Mouse (Mus musculus): ENCODE results near the gene Polg. TPM values are rescaled to one million over a fixed set of nuclear protein-coding genes. Genes with fewer than 3 reads are reported as not detected.

Polg gene
- polyA plus RNA-seq, 1 experiment from 2014 or later = 22.0 TPM

GRCm38 (mm10) chr7:79461721-79462120 lies 4.4 kb downstream of the Polg start:
- ATAC-seq = no peak
- Histone ChIP-seq H3K9ac (replicated peaks) (no peak overlapping the region; the same call in 1 of the 2 replicates), H3K9me3 (no peaks in the 10 kb centered on the region), H3K4me3 (replicated peaks) (no peak overlapping the region), H3K4me1 (replicated peaks) (peaks cover 26% of the 10 kb centered on the region), H3K4me2 (replicated peaks) (no peak overlapping the region), H3K36me3 (peaks cover 63% of the 10 kb centered on the region), H3K27ac (no peak overlapping the region), H3K27me3 (peaks cover 8% of the 10 kb centered on the region)
- 89% methylated on average over 10 of the region's 10 CpGs for WGBS

GRCm38 (mm10) chr7:79447486-79447885 lies 18.7 kb downstream of the Polg start:
- Histone ChIP-seq H3K4me2 (replicated peaks) (no peak overlapping the region), H3K9me3 (no peaks in the 10 kb centered on the region), H3K27me3 (no peaks in the 10 kb centered on the region), H3K27ac (no peak overlapping the region), H3K4me3 (replicated peaks) (no peak overlapping the region), H3K36me3 (peaks cover 84% of the 10 kb centered on the region), H3K9ac (replicated peaks) (no peak overlapping the region), H3K4me1 (replicated peaks) (no peaks in the 10 kb centered on the region)
- no peak for ATAC-seq
- WGBS = 94% methylated on average over 3 of the region's 3 CpGs

- H3K4me2 ChIP-seq (replicated peaks) = no peak overlapping the region
Measured at GRCm38 (mm10) chr7:79447048-79447447, 19.1 kb downstream of the Polg start.

GRCm38 (mm10) chr7:79440035-79440434 lies 26.1 kb downstream of the Polg start:
- Histone ChIP-seq H3K27ac (no peak overlapping the region), H3K9ac (replicated peaks) (no peak overlapping the region), H3K4me3 (replicated peaks) (no peak overlapping the region), H3K9me3 (no peaks in the 10 kb centered on the region), H3K4me2 (replicated peaks) (no peak overlapping the region), H3K27me3 (no peaks in the 10 kb centered on the region), H3K4me1 (replicated peaks) (no peaks in the 10 kb centered on the region), H3K36me3 (peaks cover 25% of the 10 kb centered on the region)
- ATAC-seq = no peak
- 79% methylated on average over 2 of the region's 2 CpGs for WGBS

More at GRCm38 (mm10) chr7:79447048-79447447, 19.1 kb downstream of the Polg start:
- no peak overlapping the region for H3K27ac ChIP-seq
- no peak for ATAC-seq
- H3K4me1 ChIP-seq (replicated peaks) = no peaks in the 10 kb centered on the region
- H3K4me3 ChIP-seq (replicated peaks) = no peak overlapping the region
- H3K9ac ChIP-seq (replicated peaks) = no peak overlapping the region
- peaks cover 84% of the 10 kb centered on the region for H3K36me3 ChIP-seq
- no peaks in the 10 kb centered on the region for H3K27me3 ChIP-seq
- no peaks in the 10 kb centered on the region for H3K9me3 ChIP-seq
- 96% methylated on average over 2 of the region's 2 CpGs for WGBS

- H3K4me3 ChIP-seq (replicated peaks) = no peak overlapping the region
- H3K36me3 ChIP-seq = no peaks in the 10 kb centered on the region
- H3K4me1 ChIP-seq (replicated peaks) = 0 out of 2 replicates have a peak, but pooled peaks cover 5% of the 10 kb centered on the region
- no peak for ATAC-seq
- H3K4me2 ChIP-seq (replicated peaks) = no peak overlapping the region
- H3K27ac ChIP-seq = no peak overlapping the region
- H3K9me3 ChIP-seq = no peaks in the 10 kb centered on the region
- H3K27me3 ChIP-seq = no peaks in the 10 kb centered on the region
- no peak overlapping the region for H3K9ac ChIP-seq (replicated peaks)
- WGBS = 54% methylated on average over 5 of the region's 5 CpGs
Measured at GRCm38 (mm10) chr7:79428243-79428642, 37.9 kb downstream of the Polg start.

GRCm38 (mm10) chr7:79425804-79426203 lies 40.4 kb downstream of the Polg start:
- H3K27me3 ChIP-seq = no peaks in the 10 kb centered on the region
- no peak overlapping the region; the same call in 1 of the 2 replicates for H3K27ac ChIP-seq
- H3K4me1 ChIP-seq (replicated peaks) = 0 out of 2 replicates have a peak, but pooled peaks cover 5% of the 10 kb centered on the region
- ATAC-seq = no peak
- 61% methylated on average over 10 of the region's 10 CpGs for WGBS
- H3K4me3 ChIP-seq (replicated peaks) = no peak overlapping the region
- no peak overlapping the region for H3K9ac ChIP-seq (replicated peaks)
- no peaks in the 10 kb centered on the region for H3K9me3 ChIP-seq
- H3K36me3 ChIP-seq = no peaks in the 10 kb centered on the region
- no peak overlapping the region for H3K4me2 ChIP-seq (replicated peaks)

GRCm38 (mm10) chr7:79422876-79423275 lies 43.3 kb downstream of the Polg start:
- ATAC-seq = no peak

DNA sequence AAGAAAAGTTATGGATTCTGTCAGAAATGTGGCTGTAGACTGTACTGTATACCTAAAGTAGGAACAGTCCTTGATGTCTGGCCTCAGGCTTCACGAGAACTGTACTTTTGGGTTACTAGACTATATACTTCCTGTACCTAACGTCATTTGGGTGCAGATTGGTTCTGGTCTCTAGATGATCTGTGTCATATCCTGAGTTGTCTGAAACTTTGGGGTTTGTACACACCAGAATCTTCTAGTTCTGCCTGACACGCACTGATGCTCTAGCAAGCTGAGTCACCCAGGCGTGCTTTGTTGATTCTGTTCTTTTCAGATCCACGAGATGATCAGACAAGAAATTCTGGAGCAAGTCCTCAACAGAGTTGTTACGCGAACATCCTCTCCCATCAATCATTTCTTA lies 46.2 kb downstream of the Polg start:
- no peaks in the 10 kb centered on the region for H3K4me1 ChIP-seq (replicated peaks)
- no peak overlapping the region for H3K9ac ChIP-seq (replicated peaks)
- no peak overlapping the region for H3K4me3 ChIP-seq (replicated peaks)
- H3K27ac ChIP-seq = no peak overlapping the region
- ATAC-seq = no peak
- WGBS = 89% methylated on average over 7 of the region's 7 CpGs
- no peak overlapping the region for H3K4me2 ChIP-seq (replicated peaks)
- no peaks in the 10 kb centered on the region for H3K36me3 ChIP-seq
- H3K27me3 ChIP-seq = no peaks in the 10 kb centered on the region
- H3K9me3 ChIP-seq = no peaks in the 10 kb centered on the region

More at GRCm38 (mm10) chr7:79422876-79423275, 43.3 kb downstream of the Polg start:
- 0 out of 2 replicates have a peak, but pooled peaks cover 5% of the 10 kb centered on the region for H3K4me1 ChIP-seq (replicated peaks)
- no peak overlapping the region for H3K27ac ChIP-seq
- H3K9me3 ChIP-seq = no peaks in the 10 kb centered on the region
- H3K4me2 ChIP-seq (replicated peaks) = no peak overlapping the region
- no peak overlapping the region for H3K4me3 ChIP-seq (replicated peaks)
- whole genome bisulfite sequencing = 94% methylated on average over 10 of the region's 10 CpGs
- H3K9ac ChIP-seq (replicated peaks) = no peak overlapping the region
- no peaks in the 10 kb centered on the region for H3K36me3 ChIP-seq
- no peaks in the 10 kb centered on the region for H3K27me3 ChIP-seq

DNA sequence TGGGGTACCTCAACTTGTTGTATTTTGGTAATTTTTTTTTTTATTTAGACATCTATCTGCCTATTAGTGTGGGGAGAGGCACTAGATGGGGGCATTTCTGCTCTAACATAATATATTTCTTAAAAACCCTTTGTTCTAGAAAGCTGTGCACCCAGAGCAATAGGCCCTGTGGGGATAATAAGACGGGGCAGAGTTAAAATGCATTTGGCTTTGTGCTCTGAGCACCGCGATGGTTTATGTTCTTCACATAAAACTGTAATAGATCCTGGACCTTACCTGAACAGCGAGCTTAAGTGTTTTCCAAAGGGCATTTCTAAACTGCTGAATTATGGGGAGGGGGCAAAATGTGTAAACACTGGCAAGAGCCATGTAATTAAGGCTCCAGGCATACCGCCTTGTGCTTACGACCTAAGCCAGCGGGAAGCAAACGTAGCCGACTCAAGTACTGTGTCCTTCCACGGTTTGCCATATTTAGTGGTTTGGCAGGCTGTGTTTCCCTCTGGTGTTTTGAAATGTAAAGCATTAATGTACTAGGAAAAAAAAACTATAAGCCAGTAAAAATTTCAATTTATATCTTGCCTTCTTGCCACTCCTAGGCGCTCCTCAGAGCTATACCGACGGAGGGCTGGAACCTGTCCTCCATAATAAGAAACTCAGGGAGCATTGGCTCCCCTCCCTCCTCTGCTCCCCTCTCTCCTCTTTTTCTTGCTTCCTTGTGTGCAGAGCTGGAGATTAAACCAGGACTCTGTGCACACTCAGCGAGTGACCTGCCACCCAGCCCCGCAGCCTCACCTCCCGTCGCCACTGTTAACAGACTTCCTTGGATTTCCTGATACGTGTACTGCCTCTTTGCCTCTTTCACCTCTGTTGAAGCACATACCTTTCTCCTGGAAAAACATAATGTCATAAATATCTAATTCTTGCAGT lies 51.5 kb downstream of the Polg start:
- H3K27me3 ChIP-seq = no peaks in the 10 kb centered on the region
- no peaks in the 10 kb centered on the region for H3K9me3 ChIP-seq
- no peak overlapping the region for H3K27ac ChIP-seq
- H3K9ac ChIP-seq (replicated peaks) = no peak overlapping the region
- WGBS = 88% methylated on average over 18 of the region's 18 CpGs
- no peak overlapping the region for H3K4me2 ChIP-seq (replicated peaks)
- no peak overlapping the region for H3K4me3 ChIP-seq (replicated peaks)
- no peaks in the 10 kb centered on the region for H3K36me3 ChIP-seq
- H3K4me1 ChIP-seq (replicated peaks) = no peaks in the 10 kb centered on the region
- no peak for ATAC-seq

DNA sequence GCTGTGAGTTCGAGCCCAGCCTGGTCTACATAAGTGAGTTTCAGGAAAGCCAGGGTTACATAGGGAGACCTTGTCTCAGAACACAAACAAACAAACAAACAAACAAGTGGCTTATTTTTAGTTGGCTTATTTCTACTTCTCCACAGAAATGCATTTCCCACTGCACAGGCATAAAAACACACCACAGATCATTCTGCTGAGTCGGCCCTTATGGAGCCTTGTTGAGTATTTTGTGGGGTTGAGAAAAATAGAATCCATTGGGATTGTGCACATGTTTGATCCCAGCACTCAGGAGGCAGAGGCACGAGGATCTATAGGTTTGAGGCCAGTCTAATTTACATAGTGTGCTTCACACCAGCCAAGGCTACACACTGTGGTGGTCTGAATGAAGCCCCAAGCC lies 65.9 kb downstream of the Polg start:
- Histone ChIP-seq H3K4me2 (replicated peaks) (no peak overlapping the region), H3K36me3 (no peaks in the 10 kb centered on the region), H3K9ac (replicated peaks) (no peak overlapping the region), H3K9me3 (no peaks in the 10 kb centered on the region), H3K4me3 (replicated peaks) (no peak overlapping the region), H3K27ac (no peak overlapping the region), H3K27me3 (no peaks in the 10 kb centered on the region), H3K4me1 (replicated peaks) (no peaks in the 10 kb centered on the region)
- ATAC-seq = no peak
- WGBS = 81% methylated on average over 3 of the region's 3 CpGs

GRCm38 (mm10) chr7:79398971-79399370 lies 67.2 kb downstream of the Polg start:
- no peak overlapping the region for H3K4me3 ChIP-seq (replicated peaks)
- H3K36me3 ChIP-seq = no peaks in the 10 kb centered on the region
- H3K4me1 ChIP-seq (replicated peaks) = no peaks in the 10 kb centered on the region
- no peak for ATAC-seq
- H3K4me2 ChIP-seq (replicated peaks) = no peak overlapping the region
- H3K27me3 ChIP-seq = no peaks in the 10 kb centered on the region
- no peak overlapping the region for H3K9ac ChIP-seq (replicated peaks)
- WGBS = 68% methylated on average over 12 of the region's 12 CpGs
- no peaks in the 10 kb centered on the region for H3K9me3 ChIP-seq
- no peak overlapping the region for H3K27ac ChIP-seq

DNA sequence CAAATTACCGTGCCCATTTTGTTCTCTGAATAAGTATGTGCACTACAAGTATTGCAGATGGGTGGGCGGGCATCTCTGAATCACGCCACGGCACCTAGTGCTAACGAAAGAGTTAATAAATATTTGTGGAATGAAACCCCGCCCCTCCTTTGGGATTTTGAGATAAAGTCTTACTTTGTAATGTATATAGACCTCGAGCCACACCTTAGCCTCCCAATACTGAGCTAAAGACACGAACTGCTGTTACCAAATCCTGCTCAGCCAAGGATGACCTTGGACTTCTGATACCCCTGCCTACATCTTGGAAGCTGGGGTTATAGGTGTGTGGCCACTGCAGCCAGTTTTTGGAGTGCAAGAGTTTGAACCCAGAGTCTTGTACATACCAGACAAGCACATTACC lies 67.7 kb downstream of the Polg start:
- Histone ChIP-seq H3K36me3 (no peaks in the 10 kb centered on the region), H3K4me2 (replicated peaks) (no peak overlapping the region), H3K9ac (replicated peaks) (no peak overlapping the region), H3K27ac (no peak overlapping the region), H3K4me3 (replicated peaks) (no peak overlapping the region), H3K9me3 (no peaks in the 10 kb centered on the region), H3K27me3 (no peaks in the 10 kb centered on the region), H3K4me1 (replicated peaks) (no peaks in the 10 kb centered on the region)
- no peak for ATAC-seq
- 87% methylated on average over 8 of the region's 8 CpGs for WGBS
